Mouse (Mus musculus) midbrain, embryonic 15.5 days (tissue): ENCODE results near the gene Ndufa5. TPM values are rescaled to one million over a fixed set of nuclear protein-coding genes. Genes with fewer than 3 reads are reported as not detected.

ENCODE experiments used
- ATAC-seq: fragments of 200-750 bp; cut with Nextera tagmentation; replicated peaks from 2 replicates; pipeline ENCODE4 v1.8.0; 2017; ENCODE audit warnings: moderate TSS enrichment
- H3K27ac ChIP-seq: fragments of 300-500 bp; sonication (generic); 2 replicates; pipeline ENCODE4 v1.5.1; 2015; ENCODE audit warnings: mild to moderate bottlenecking, inconsistent platforms
- H3K27me3 ChIP-seq: fragments of 300-500 bp; sonication (generic); replicated peaks from 2 replicates; pipeline ENCODE4 v1.6.1; 2015; ENCODE audit warnings: inconsistent platforms
- H3K36me3 ChIP-seq: fragments of 300-500 bp; sonication (generic); replicated peaks from 2 replicates; pipeline ENCODE4 v1.6.1; 2015; ENCODE audit warnings: inconsistent platforms
- H3K4me1 ChIP-seq: fragments of 300-500 bp; sonication (generic); 2 replicates; pipeline ENCODE4 v1.6.1; 2015; ENCODE audit warnings: inconsistent platforms
- H3K4me2 ChIP-seq: fragments of 300-500 bp; sonication (generic); 2 replicates; pipeline ENCODE4 v1.6.1; 2015; ENCODE audit warnings: inconsistent platforms, mild to moderate bottlenecking, moderate library complexity
- H3K4me3 ChIP-seq: fragments of 300-500 bp; sonication (generic); 2 replicates; pipeline ENCODE4 v1.5.1; 2015; ENCODE audit warnings: mild to moderate bottlenecking, inconsistent platforms
- H3K9ac ChIP-seq: fragments of 300-500 bp; sonication (generic); 2 replicates; pipeline ENCODE4 v1.6.1; 2015; ENCODE audit warnings: mild to moderate bottlenecking, inconsistent platforms
- H3K9me3 ChIP-seq: fragments of 300-500 bp; sonication (generic); 2 replicates; pipeline ENCODE4 v1.6.1; 2016; ENCODE audit warnings: inconsistent platforms
- WGBS: fragments of 180-500 bp; shearing (Covaris S2); methylation state at CpG from one replicate; pipeline ENCODE4 v1.1.7; 2015; ENCODE audit warnings: mixed read lengths; 5-methylcytosine and 5-hydroxymethylcytosine counted together
- polyA plus RNA-seq: library from polyadenylated mRNA; unstranded; fragments of >200 nt; fragmentation: Nextera tagmentation; extraction: Ambion mirVana; gene quantifications from 2 replicates; pipeline ENCODE4 v1.2.1, GENCODE M21; 2015

Gene Ndufa5
- polyA plus RNA-seq, 1 experiment from 2014 or later = 390 TPM

- H3K27ac ChIP-seq = no peak within 1 kb of the TSS
- H3K4me2 ChIP-seq = peak within 1 kb of the TSS; percentile 39
- H3K4me1 ChIP-seq = peaks cover 10% of the 10 kb centered on the region
- H3K9ac ChIP-seq = peak within 1 kb of the TSS; percentile 26; the same call in 1 of the 2 replicates
- peaks cover 8% of the 10 kb centered on the region; the same call in 1 of the 2 replicates for H3K36me3 ChIP-seq
- ATAC-seq = peak; percentile 93
- no peak within 1 kb of the TSS for H3K4me3 ChIP-seq
- H3K9me3 ChIP-seq = no peaks in the 10 kb centered on the region
- 18% methylated on average over 13 of the region's 13 CpGs for WGBS
- no peaks in the 10 kb centered on the region for H3K27me3 ChIP-seq
These were observed 13.1 kb downstream of the Ndufa5 start, which contains the start of gene Iqub for GRCm38 (mm10) chr6:24514552-24515284. Gene Iqub, minus strand, starts transcription at chr6:24515067.

GRCm38 (mm10) chr6:24504141-24504540 lies 23.7 kb downstream of the Ndufa5 start:
- no peaks in the 10 kb centered on the region for H3K9me3 ChIP-seq
- no peak overlapping the region for H3K27ac ChIP-seq
- no peak for ATAC-seq
- no peak overlapping the region for H3K4me2 ChIP-seq
- H3K36me3 ChIP-seq = no peaks in the 10 kb centered on the region
- no peaks in the 10 kb centered on the region for H3K4me1 ChIP-seq
- no peak overlapping the region for H3K9ac ChIP-seq
- no peak overlapping the region for H3K4me3 ChIP-seq
- no peaks in the 10 kb centered on the region for H3K27me3 ChIP-seq
- 71% methylated on average over 2 of the region's 2 CpGs for WGBS

- no peak overlapping the region for H3K4me3 ChIP-seq
- ATAC-seq = no peak
- 10% methylated on average over 1 of the region's 1 CpGs for WGBS
- no peaks in the 10 kb centered on the region for H3K9me3 ChIP-seq
- H3K4me2 ChIP-seq = no peak overlapping the region
- H3K9ac ChIP-seq = no peak overlapping the region
- H3K36me3 ChIP-seq = no peaks in the 10 kb centered on the region
- H3K27me3 ChIP-seq = no peaks in the 10 kb centered on the region
- no peaks in the 10 kb centered on the region for H3K4me1 ChIP-seq
- H3K27ac ChIP-seq = no peak overlapping the region
These were observed 37.5 kb downstream of the Ndufa5 start for GRCm38 (mm10) chr6:24490341-24490740.

GRCm38 (mm10) chr6:24486530-24486929 lies 41.3 kb downstream of the Ndufa5 start:
- Histone ChIP-seq H3K4me1 (no peaks in the 10 kb centered on the region), H3K27me3 (no peaks in the 10 kb centered on the region), H3K27ac (no peak overlapping the region), H3K4me3 (no peak overlapping the region), H3K9ac (no peak overlapping the region), H3K4me2 (no peak overlapping the region), H3K9me3 (no peaks in the 10 kb centered on the region), H3K36me3 (no peaks in the 10 kb centered on the region)
- 84% methylated on average over 5 of the region's 5 CpGs for WGBS
- ATAC-seq = no peak

GRCm38 (mm10) chr6:24470571-24471132 lies 57.2 kb downstream of the Ndufa5 start:
- WGBS = 20% methylated on average over 1 of the region's 1 CpGs
- no peaks in the 10 kb centered on the region for H3K36me3 ChIP-seq
- ATAC-seq = peak; percentile 74
- no peak overlapping the region for H3K27ac ChIP-seq
- H3K9ac ChIP-seq = no peak overlapping the region
- no peaks in the 10 kb centered on the region for H3K27me3 ChIP-seq
- no peak overlapping the region for H3K4me2 ChIP-seq
- H3K4me1 ChIP-seq = no peaks in the 10 kb centered on the region
- no peaks in the 10 kb centered on the region for H3K9me3 ChIP-seq
- H3K4me3 ChIP-seq = no peak overlapping the region

- no peak for ATAC-seq
- Histone ChIP-seq H3K4me2 (no peak overlapping the region), H3K27me3 (no peaks in the 10 kb centered on the region), H3K9ac (no peak overlapping the region), H3K27ac (no peak overlapping the region), H3K9me3 (no peaks in the 10 kb centered on the region), H3K36me3 (no peaks in the 10 kb centered on the region), H3K4me3 (no peak overlapping the region), H3K4me1 (no peaks in the 10 kb centered on the region)
- 61% methylated on average over 2 of the region's 2 CpGs for WGBS
These were observed 57.7 kb downstream of the Ndufa5 start for GRCm38 (mm10) chr6:24470135-24470534.

Other genes starting within 250 kb of the Ndufa5 start
- gene Iqub, start 12.9 kb downstream of the Ndufa5 start, polyA plus RNA-seq = 1.5 and 2.0 TPM in 2 replicates
- gene Asb15, start 131 bp upstream of the Ndufa5 start, polyA plus RNA-seq = 0.08 TPM in 1 of 2 replicates, not detected in the other
- gene Lmod2, start 69.7 kb upstream of the Ndufa5 start, polyA plus RNA-seq = not detected in 2 replicates
- gene Wasl, start 137.0 kb upstream of the Ndufa5 start, polyA plus RNA-seq = 65.6 and 69.7 TPM in 2 replicates
- gene Hyal6, start 205.2 kb upstream of the Ndufa5 start, polyA plus RNA-seq = not detected in 2 replicates
- gene Hyal4, start 220.3 kb upstream of the Ndufa5 start, polyA plus RNA-seq = not detected in 2 replicates